Mouse (Mus musculus) heart, postnatal 0 days (tissue): ENCODE results near the gene Rlbp1. TPM values are rescaled to one million over a fixed set of nuclear protein-coding genes. Genes with fewer than 3 reads are reported as not detected.

ENCODE experiments used
- ATAC-seq: fragments of 200-750 bp; cut with Nextera tagmentation; 2 replicates; pipeline ENCODE4 v1.8.0; 2017; ENCODE audit warnings: low read depth, moderate number of reproducible peaks, moderate library complexity; ENCODE audit not compliant: insufficient read depth
- DNase-seq: peaks from one replicate; pipeline ENCODE4 v3.0.0-alpha.2; 2016; ENCODE audit warnings: low spot score
- H3K27ac ChIP-seq: fragments of 300-500 bp; sonication (generic); 2 replicates; pipeline ENCODE4 v1.5.1; 2014; ENCODE audit warnings: low read depth, mild to moderate bottlenecking
- H3K27me3 ChIP-seq: fragments of 300-500 bp; sonication (generic); 2 replicates; pipeline ENCODE4 v1.6.1; 2014; ENCODE audit warnings: low read length, mixed read lengths; ENCODE audit not compliant: control insufficient read depth, insufficient read depth
- H3K36me3 ChIP-seq: fragments of 300-500 bp; sonication (generic); replicated peaks from 2 replicates; pipeline ENCODE4 v1.6.1; 2014; ENCODE audit warnings: low read length, mixed read lengths; ENCODE audit not compliant: control insufficient read depth, insufficient read depth
- H3K4me1 ChIP-seq: fragments of 300-500 bp; sonication (generic); 2 replicates; pipeline ENCODE4 v1.6.1; 2014; ENCODE audit warnings: antibody characterized with exemption; ENCODE audit not compliant: control insufficient read depth, insufficient read depth
- H3K4me2 ChIP-seq: fragments of 300-500 bp; sonication (generic); 2 replicates; pipeline ENCODE4 v1.6.1; 2014; ENCODE audit warnings: low read depth, mild to moderate bottlenecking, low read length, moderate library complexity
- H3K4me3 ChIP-seq: fragments of 300-500 bp; sonication (generic); 2 replicates; pipeline ENCODE4 v1.5.1; 2014; ENCODE audit warnings: low read depth, low read length
- H3K9ac ChIP-seq: fragments of 300-500 bp; sonication (generic); replicated peaks from 2 replicates; pipeline ENCODE4 v1.6.1; 2014; ENCODE audit warnings: low read depth, low read length, mixed read lengths
- H3K9me3 ChIP-seq: fragments of 300-500 bp; sonication (generic); replicated peaks from 2 replicates; pipeline ENCODE4 v1.6.1; 2016; ENCODE audit warnings: low read length; ENCODE audit not compliant: control insufficient read depth
- CTCF ChIP-seq: IDR thresholded peaks from 2 replicates; pipeline ENCODE4 v1.5.1; 2016; ENCODE audit warnings: antibody characterized with exemption, control low read depth, low read depth
- EP300 ChIP-seq: IDR thresholded peaks from 2 replicates; pipeline ENCODE4 v1.6.1; 2016; ENCODE audit warnings: antibody characterized with exemption, low read depth
- WGBS: fragments of 180-500 bp; shearing (Covaris S2); extraction: QIAGEN DNeasy Blood & Tissue Kit; methylation state at CpG from one replicate; pipeline ENCODE4 v1.1.7; 2014; 5-methylcytosine and 5-hydroxymethylcytosine counted together
- polyA plus RNA-seq: library from polyadenylated mRNA; unstranded; fragments of >200 nt; fragmentation: Nextera tagmentation; extraction: Ambion mirVana; gene quantifications from 2 replicates; pipeline ENCODE4 v1.2.1, GENCODE M21; 2015
- total RNA-seq: library from RNA; depleted of rRNA; stranded (reverse); fragments of >200 nt; gene quantifications from 2 replicates; pipeline ENCODE4 v1.2.3, GENCODE M21; 2014; ENCODE audit warnings: low replicate concordance

Rlbp1 gene
- total and polyA plus RNA-seq, 2 experiments from 2014 or later = not detected

- H3K27ac ChIP-seq = no peak overlapping the region
- H3K9me3 ChIP-seq = no peaks in the 10 kb centered on the region
- TF ChIP-seq EP300 (no peak), CTCF (no peak)
- H3K4me2 ChIP-seq = no peak overlapping the region
- no peak overlapping the region for H3K9ac ChIP-seq
- no peaks in the 10 kb centered on the region for H3K27me3 ChIP-seq
- H3K4me1 ChIP-seq = no peaks in the 10 kb centered on the region
- WGBS = 54% methylated on average over 5 of the region's 5 CpGs
- ATAC-seq = no peak
- no peaks in the 10 kb centered on the region for H3K36me3 ChIP-seq
- DNase-seq = no peak
- H3K4me3 ChIP-seq = no peak overlapping the region
Observed at GRCm38 (mm10) chr7:79390141-79390708, 3.4 kb upstream of the Rlbp1 start.

- Histone ChIP-seq H3K9ac (no peak overlapping the region), H3K36me3 (no peaks in the 10 kb centered on the region), H3K4me3 (no peak overlapping the region), H3K4me2 (no peak overlapping the region), H3K27ac (no peak overlapping the region), H3K27me3 (no peaks in the 10 kb centered on the region), H3K9me3 (no peaks in the 10 kb centered on the region), H3K4me1 (no peaks in the 10 kb centered on the region)
- WGBS = 72% methylated on average over 7 of the region's 7 CpGs
- no peak for TF ChIP-seq EP300
- no peak for TF ChIP-seq CTCF
- ATAC-seq = no peak
- DNase-seq = no peak
Observed at GRCm38 (mm10) chr7:79388671-79389206, 1.9 kb upstream of the Rlbp1 start.

GRCm38 (mm10) chr7:79387991-79388390 lies 1.1 kb upstream of the Rlbp1 start:
- no peak for ATAC-seq
- WGBS = 45% methylated on average over 7 of the region's 7 CpGs

GRCm38 (mm10) chr7:79387140-79387539 lies 292 bp upstream of the Rlbp1 start:
- no peak for DNase-seq
- no peaks in the 10 kb centered on the region for H3K27me3 ChIP-seq

More at GRCm38 (mm10) chr7:79387991-79388390, 1.1 kb upstream of the Rlbp1 start:
- Histone ChIP-seq H3K36me3 (no peaks in the 10 kb centered on the region), H3K4me1 (no peaks in the 10 kb centered on the region), H3K27me3 (no peaks in the 10 kb centered on the region), H3K4me2 (no peak overlapping the region), H3K27ac (no peak overlapping the region), H3K9ac (no peak overlapping the region), H3K4me3 (no peak overlapping the region), H3K9me3 (no peaks in the 10 kb centered on the region)
- TF ChIP-seq EP300 (no peak), CTCF (no peak)
- no peak for DNase-seq

GRCm38 (mm10) chr7:79376516-79377275 lies 10.2 kb downstream of the Rlbp1 start:
- H3K27me3 ChIP-seq = peaks cover 4% of the 10 kb centered on the region; the same call in 1 of the 2 replicates
- no peak for DNase-seq
- H3K27ac ChIP-seq = no peak overlapping the region
- H3K4me2 ChIP-seq = no peak overlapping the region
- WGBS = 74% methylated on average over 10 of the region's 10 CpGs
- no peaks in the 10 kb centered on the region for H3K9me3 ChIP-seq
- no peak overlapping the region for H3K9ac ChIP-seq
- ATAC-seq = no peak
- H3K4me3 ChIP-seq = no peak overlapping the region
- TF ChIP-seq EP300 = no peak
- TF ChIP-seq CTCF = no peak
- H3K36me3 ChIP-seq = no peaks in the 10 kb centered on the region
- H3K4me1 ChIP-seq = no peaks in the 10 kb centered on the region; the same call in 1 of the 2 replicates

More at GRCm38 (mm10) chr7:79387140-79387539, 292 bp upstream of the Rlbp1 start:
- H3K4me1 ChIP-seq = no peaks in the 10 kb centered on the region
- no peak overlapping the region for H3K4me3 ChIP-seq
- no peak overlapping the region for H3K9ac ChIP-seq
- H3K36me3 ChIP-seq = no peaks in the 10 kb centered on the region
- 74% methylated on average over 8 of the region's 8 CpGs for WGBS
- no peak for ATAC-seq
- no peaks in the 10 kb centered on the region for H3K9me3 ChIP-seq
- H3K27ac ChIP-seq = no peak overlapping the region
- H3K4me2 ChIP-seq = no peak overlapping the region
- no peak for TF ChIP-seq EP300
- TF ChIP-seq CTCF = no peak
